In the genomic region with DNA sequence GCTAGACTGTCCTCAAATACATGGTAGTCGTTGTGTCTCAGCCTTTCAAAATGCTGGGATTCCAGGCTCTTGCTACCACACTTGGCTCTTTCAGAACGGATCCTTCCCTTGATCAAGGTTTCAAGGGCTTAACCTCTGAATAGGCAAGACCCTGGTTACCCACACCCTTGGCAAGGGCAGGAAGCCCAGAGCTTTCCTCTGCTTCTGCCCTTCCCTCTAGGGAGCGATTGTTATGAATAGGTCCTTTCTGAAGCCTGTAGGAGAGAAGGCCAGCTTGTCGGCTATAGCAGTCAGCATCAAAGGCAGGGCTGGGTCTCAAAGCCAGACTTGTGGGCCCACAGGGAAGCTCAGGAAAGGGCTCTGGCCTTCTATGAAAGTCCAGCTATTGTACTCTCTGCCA, we compare ENCODE assay signal across 12 mouse cellular contexts. TPM values are rescaled to one million over a fixed set of nuclear protein-coding genes. Genes with fewer than 3 reads are reported as not detected.
DNase-seq lines count a peak whose midpoint lies in the region; ATAC-seq and TF ChIP-seq lines count a peak whose summit lies in the region.
"Had no signal": no experiment of that assay in that cellular context is flagged by ENCODE, and none has a peak within 500 bp of the region (broad histone marks: within the 10 kb centered on the region; RNA-seq: fewer than 3 reads in every experiment).

No protein-coding gene starts in this region.

- no peak for TF ChIP-seq POLR2A in kidney, adult 2 months (IDR thresholded peaks at IDR 0.05; ENCODE audit: low read depth, low read length)

- no peaks in the 10 kb centered on the region for H3K27me3 ChIP-seq in forebrain, embryonic 13.5 days
- no peaks in the 10 kb centered on the region for H3K27me3 ChIP-seq in forebrain, embryonic 11.5 days (ENCODE audit: control insufficient read depth, insufficient read depth, low read length)
- H3K27me3 ChIP-seq in kidney, embryonic 14.5 days (ENCODE audit: control insufficient read depth, insufficient read depth, low read length), result no peaks in the 10 kb centered on the region
- no peaks in the 10 kb centered on the region for H3K27me3 ChIP-seq in kidney, adult 2 months (replicated peaks; ENCODE audit: control insufficient read depth, insufficient read depth, low read length)
- no peaks in the 10 kb centered on the region for H3K27me3 ChIP-seq in hindbrain, embryonic 15.5 days
- H3K27me3 ChIP-seq: midbrain, embryonic 12.5 days had no signal

- no peak overlapping the region for H3K4me2 ChIP-seq in forebrain, embryonic 13.5 days
- no peak overlapping the region for H3K4me2 ChIP-seq in forebrain, embryonic 11.5 days (ENCODE audit: low read depth, low read length, severe bottlenecking)
- H3K4me2 ChIP-seq in kidney, embryonic 14.5 days (replicated peaks; ENCODE audit: low read depth, low read length), result no peak overlapping the region
- H3K4me2 ChIP-seq in hindbrain, embryonic 15.5 days, result no peak overlapping the region
- H3K4me2 ChIP-seq: midbrain, embryonic 12.5 days had no signal

- 36% methylated on average over 4 of the region's 4 CpGs for WGBS in forebrain, embryonic 13.5 days
- 45% methylated on average over 4 of the region's 4 CpGs for WGBS in forebrain, embryonic 11.5 days
- WGBS in kidney, embryonic 14.5 days, result 52% methylated on average over 4 of the region's 4 CpGs
- WGBS in kidney, adult 2 months, result 60% methylated on average over 4 of the region's 4 CpGs
- WGBS in hindbrain, embryonic 15.5 days, result 38% methylated on average over 4 of the region's 4 CpGs

- ATAC-seq in forebrain, embryonic 13.5 days, result no peak
- no peak for ATAC-seq in forebrain, embryonic 11.5 days (replicated peaks; ENCODE audit: low FRiP score)
- ATAC-seq in kidney, embryonic 14.5 days (ENCODE audit: low FRiP score, low TSS enrichment), result no peak
- no peak for ATAC-seq in hindbrain, embryonic 15.5 days (ENCODE audit: low FRiP score, low read depth)

- DNase-seq in forebrain, embryonic 11.5 days (ENCODE audit: low spot score), result no peak
- DNase-seq in kidney, adult 2 months, result no peak
- DNase-seq in Muller cell, postnatal 12 days (ENCODE audit: inconsistent ontology term), result peak; percentile 51
- DNase-seq in spleen, postnatal 10 days (ENCODE audit: low spot score in 2 of 2), result no peak
- DNase-seq in retina, embryonic 14.5 days (ENCODE audit: low spot score), result no peak
- DNase-seq: B cell, adult 2 months; cerebellum, postnatal 25 days had no signal

- H3K4me1 ChIP-seq in forebrain, embryonic 13.5 days, result peaks cover 39% of the 10 kb centered on the region
- H3K4me1 ChIP-seq in forebrain, embryonic 11.5 days (replicated peaks; ENCODE audit: control insufficient read depth, insufficient read depth, low read length), result peaks cover 10% of the 10 kb centered on the region; the same call in 1 of the 2 replicates
- peaks cover 4% of the 10 kb centered on the region; the same call in 1 of the 2 replicates for H3K4me1 ChIP-seq in kidney, embryonic 14.5 days (ENCODE audit: control insufficient read depth, insufficient read depth, low read length)
- peaks cover under 1% of the 10 kb centered on the region; the same call in 1 of the 2 replicates for H3K4me1 ChIP-seq in kidney, adult 2 months (ENCODE audit: control insufficient read depth, insufficient read depth, low read length)
- H3K4me1 ChIP-seq in hindbrain, embryonic 15.5 days (replicated peaks), result peaks cover 26% of the 10 kb centered on the region

- peak overlapping the region; percentile 60 for H3K27ac ChIP-seq in forebrain, embryonic 13.5 days
- H3K27ac ChIP-seq in forebrain, embryonic 11.5 days (ENCODE audit: low read depth, low read length), result no peak overlapping the region; the same call in 1 of the 2 replicates
- H3K27ac ChIP-seq in kidney, embryonic 14.5 days (ENCODE audit: low read depth, low read length), result peak overlapping the region; percentile 19; the same call in 1 of the 2 replicates
- no peak overlapping the region for H3K27ac ChIP-seq in kidney, adult 2 months (ENCODE audit: insufficient read depth, low read depth, low read length)
- H3K27ac ChIP-seq in hindbrain, embryonic 15.5 days (replicated peaks), result peak overlapping the region; percentile 64
- H3K27ac ChIP-seq: liver, embryonic 14.5 days; midbrain, embryonic 12.5 days had no signal

- no peak for TF ChIP-seq CTCF in kidney, adult 2 months (conservative IDR thresholded peaks at IDR 0.05; ENCODE audit: insufficient read depth, insufficient read length, low read depth, low read length)

- H3K4me3 ChIP-seq in forebrain, embryonic 13.5 days, result no peak overlapping the region
- H3K4me3 ChIP-seq in forebrain, embryonic 11.5 days (ENCODE audit: low read depth, low read length), result no peak overlapping the region
- no peak overlapping the region for H3K4me3 ChIP-seq in kidney, embryonic 14.5 days (ENCODE audit: low read length)
- no peak overlapping the region for H3K4me3 ChIP-seq in kidney, adult 2 months (ENCODE audit: insufficient read depth, low read depth, low read length)
- no peak overlapping the region for H3K4me3 ChIP-seq in hindbrain, embryonic 15.5 days
- H3K4me3 ChIP-seq: midbrain, embryonic 12.5 days had no signal

- H3K9me3 ChIP-seq in forebrain, embryonic 13.5 days (replicated peaks), result no peaks in the 10 kb centered on the region
- no peaks in the 10 kb centered on the region for H3K9me3 ChIP-seq in forebrain, embryonic 11.5 days (ENCODE audit: control insufficient read depth, low read length)
- no peaks in the 10 kb centered on the region for H3K9me3 ChIP-seq in kidney, embryonic 14.5 days (ENCODE audit: control insufficient read depth, low read length)
- H3K9me3 ChIP-seq in hindbrain, embryonic 15.5 days, result no peaks in the 10 kb centered on the region
- H3K9me3 ChIP-seq: midbrain, embryonic 12.5 days had no signal

- peaks cover 34% of the 10 kb centered on the region for H3K36me3 ChIP-seq in forebrain, embryonic 13.5 days (ENCODE audit: poor library complexity, severe bottlenecking)
- H3K36me3 ChIP-seq in forebrain, embryonic 11.5 days (ENCODE audit: control insufficient read depth, insufficient read depth, low read length), result peaks cover 3% of the 10 kb centered on the region; the same call in 1 of the 2 replicates
- H3K36me3 ChIP-seq in kidney, embryonic 14.5 days (ENCODE audit: control insufficient read depth, insufficient read depth, low read length), result peaks cover 24% of the 10 kb centered on the region
- H3K36me3 ChIP-seq in kidney, adult 2 months (ENCODE audit: control insufficient read depth, insufficient read depth, low read length), result no peaks in the 10 kb centered on the region
- peaks cover 13% of the 10 kb centered on the region for H3K36me3 ChIP-seq in hindbrain, embryonic 15.5 days

- H3K9ac ChIP-seq in forebrain, embryonic 13.5 days, result no peak overlapping the region
- H3K9ac ChIP-seq in forebrain, embryonic 11.5 days (ENCODE audit: low read length), result no peak overlapping the region
- no peak overlapping the region for H3K9ac ChIP-seq in kidney, embryonic 14.5 days (ENCODE audit: low read depth, low read length)
- H3K9ac ChIP-seq in hindbrain, embryonic 15.5 days, result no peak overlapping the region
- H3K9ac ChIP-seq: liver, embryonic 14.5 days; midbrain, embryonic 12.5 days had no signal

RNA-seq across cellular contexts. Expression of a gene that starts 3.8 kb away (rescaled TPM):
- polyA plus RNA-seq in forebrain, embryonic 13.5 days (2015; fragmentation: Nextera tagmentation; extraction: Ambion mirVana), result 22.6 and 26.3 TPM in 2 replicates
- 21.2 and 28.5 TPM in 2 replicates for polyA plus RNA-seq in forebrain, embryonic 11.5 days (2014; fragmentation: Nextera tagmentation; extraction: Ambion mirVana)
- polyA plus RNA-seq in kidney, embryonic 14.5 days (2014; fragmentation: Nextera tagmentation; extraction: Ambion mirVana), result 26.8 and 42.3 TPM in 2 replicates
- polyA plus RNA-seq in kidney, adult 2 months (2012; rRNA removed), result 345 and 570 TPM in 2 replicates
- 48.3 and 50.7 TPM in 2 replicates for polyA plus RNA-seq in hindbrain, embryonic 15.5 days (2015; fragmentation: Nextera tagmentation; extraction: Ambion mirVana)

RNA-seq across cellular contexts. Expression of a gene that starts 23.0 kb away (rescaled TPM):
- 2.5 and 3.1 TPM in 2 replicates for polyA plus RNA-seq in forebrain, embryonic 13.5 days (2015; fragmentation: Nextera tagmentation; extraction: Ambion mirVana)
- 22.0 and 26.5 TPM in 2 replicates for polyA plus RNA-seq in forebrain, embryonic 11.5 days (2014; fragmentation: Nextera tagmentation; extraction: Ambion mirVana)
- polyA plus RNA-seq in kidney, embryonic 14.5 days (2014; fragmentation: Nextera tagmentation; extraction: Ambion mirVana), result 31.5 and 35.9 TPM in 2 replicates
- 50.3 and 93.5 TPM in 2 replicates for polyA plus RNA-seq in kidney, adult 2 months (2012; rRNA removed)
- 6.5 and 7.2 TPM in 2 replicates for polyA plus RNA-seq in hindbrain, embryonic 15.5 days (2015; fragmentation: Nextera tagmentation; extraction: Ambion mirVana)

RNA-seq across cellular contexts. Expression of a gene that starts 52.1 kb away (rescaled TPM):
- polyA plus RNA-seq in forebrain, embryonic 13.5 days (2015; fragmentation: Nextera tagmentation; extraction: Ambion mirVana), result 92.9 and 94.3 TPM in 2 replicates
- polyA plus RNA-seq in forebrain, embryonic 11.5 days (2014; fragmentation: Nextera tagmentation; extraction: Ambion mirVana), result 80.6 and 90.6 TPM in 2 replicates
- polyA plus RNA-seq in kidney, embryonic 14.5 days (2014; fragmentation: Nextera tagmentation; extraction: Ambion mirVana), result 54.0 and 74.3 TPM in 2 replicates
- polyA plus RNA-seq in kidney, adult 2 months (2012; rRNA removed), result 17.0 and 20.7 TPM in 2 replicates
- polyA plus RNA-seq in hindbrain, embryonic 15.5 days (2015; fragmentation: Nextera tagmentation; extraction: Ambion mirVana), result 94.1 and 109 TPM in 2 replicates

RNA-seq across cellular contexts. Expression of a gene that starts 52.6 kb away (rescaled TPM):
- 20.1 and 24.9 TPM in 2 replicates for polyA plus RNA-seq in forebrain, embryonic 13.5 days (2015; fragmentation: Nextera tagmentation; extraction: Ambion mirVana)
- polyA plus RNA-seq in forebrain, embryonic 11.5 days (2014; fragmentation: Nextera tagmentation; extraction: Ambion mirVana), result 17.9 and 18.8 TPM in 2 replicates
- polyA plus RNA-seq in kidney, embryonic 14.5 days (2014; fragmentation: Nextera tagmentation; extraction: Ambion mirVana), result 7.8 and 16.2 TPM in 2 replicates
- 32.0 and 53.8 TPM in 2 replicates for polyA plus RNA-seq in kidney, adult 2 months (2012; rRNA removed)
- 21.6 and 22.2 TPM in 2 replicates for polyA plus RNA-seq in hindbrain, embryonic 15.5 days (2015; fragmentation: Nextera tagmentation; extraction: Ambion mirVana)

RNA-seq across cellular contexts. Expression of a gene that starts 53.6 kb away (rescaled TPM):
- 277 and 295 TPM in 2 replicates for polyA plus RNA-seq in forebrain, embryonic 13.5 days (2015; fragmentation: Nextera tagmentation; extraction: Ambion mirVana)
- polyA plus RNA-seq in forebrain, embryonic 11.5 days (2014; fragmentation: Nextera tagmentation; extraction: Ambion mirVana), result 274 and 277 TPM in 2 replicates
- polyA plus RNA-seq in kidney, embryonic 14.5 days (2014; fragmentation: Nextera tagmentation; extraction: Ambion mirVana), result 125 and 177 TPM in 2 replicates
- 17.6 and 21.1 TPM in 2 replicates for polyA plus RNA-seq in kidney, adult 2 months (2012; rRNA removed)
- 258 and 263 TPM in 2 replicates for polyA plus RNA-seq in hindbrain, embryonic 15.5 days (2015; fragmentation: Nextera tagmentation; extraction: Ambion mirVana)

Comparison
In these comparisons a context has a peak if more than half of its experiments do, and no peak if none do; other contexts are left out.
1. H3K27ac ChIP-seq: peak in forebrain, embryonic 13.5 days (single experiment), kidney, embryonic 14.5 days (single experiment) and hindbrain, embryonic 15.5 days (single experiment); none in forebrain, embryonic 11.5 days (single experiment) and kidney, adult 2 months (single experiment).